Mouse (Mus musculus): ENCODE results near the gene Serinc5. TPM values are rescaled to one million over a fixed set of nuclear protein-coding genes. Genes with fewer than 3 reads are reported as not detected.
A peak's percentile ranks its signal among the peaks of the same experiment; 100 is the strongest.

Gene Serinc5
- polyA plus RNA-seq, 1 experiment from 2014 or later, result 21.5 TPM

- H3K4me3 ChIP-seq (ENCODE audit: low read depth, low read length), result no peak overlapping the region
- no peak for ATAC-seq (ENCODE audit: low read depth)
- no peaks in the 10 kb centered on the region for H3K27me3 ChIP-seq (ENCODE audit: control insufficient read depth, insufficient read depth, low read depth, low read length)
- no peaks in the 10 kb centered on the region for H3K9me3 ChIP-seq (replicated peaks; ENCODE audit: control insufficient read depth, low read length)
- WGBS (ENCODE audit: insufficient replicate concordance), result 19% methylated on average over 1 of the region's 1 CpGs
- peaks cover 23% of the 10 kb centered on the region for H3K36me3 ChIP-seq (ENCODE audit: control insufficient read depth, insufficient read depth)
- no peak overlapping the region for H3K4me2 ChIP-seq (ENCODE audit: low read depth, low read length)
- no peak overlapping the region for H3K9ac ChIP-seq (ENCODE audit: low read depth, low read length)
- no peaks in the 10 kb centered on the region for H3K4me1 ChIP-seq (ENCODE audit: control insufficient read depth, low read depth, low read length)
- H3K27ac ChIP-seq (ENCODE audit: low read length), result no peak overlapping the region
These were observed 99.5 kb downstream of the Serinc5 start for GRCm38 (mm10) chr13:92710361-92710760.

- Histone ChIP-seq H3K27me3 (ENCODE audit: control insufficient read depth, insufficient read depth, low read depth, low read length) (no peaks in the 10 kb centered on the region), H3K27ac (ENCODE audit: low read length) (no peak overlapping the region), H3K4me1 (ENCODE audit: control insufficient read depth, low read depth, low read length) (no peaks in the 10 kb centered on the region), H3K4me3 (ENCODE audit: low read depth, low read length) (no peak overlapping the region), H3K9me3 (replicated peaks; ENCODE audit: control insufficient read depth, low read length) (no peaks in the 10 kb centered on the region), H3K9ac (ENCODE audit: low read depth, low read length) (no peak overlapping the region), H3K36me3 (ENCODE audit: control insufficient read depth, insufficient read depth) (peaks cover 14% of the 10 kb centered on the region), H3K4me2 (ENCODE audit: low read depth, low read length) (no peak overlapping the region)
- no peak for ATAC-seq (ENCODE audit: low read depth)
- 88% methylated on average over 1 of the region's 1 CpGs for WGBS (ENCODE audit: insufficient replicate concordance)
These were observed 100.9 kb downstream of the Serinc5 start for GRCm38 (mm10) chr13:92711821-92712220.

- peaks cover 13% of the 10 kb centered on the region for H3K36me3 ChIP-seq (ENCODE audit: control insufficient read depth, insufficient read depth)
- H3K27ac ChIP-seq (ENCODE audit: low read length), result no peak overlapping the region
- no peaks in the 10 kb centered on the region for H3K9me3 ChIP-seq (replicated peaks; ENCODE audit: control insufficient read depth, low read length)
- H3K9ac ChIP-seq (ENCODE audit: low read depth, low read length), result no peak overlapping the region
- no peaks in the 10 kb centered on the region for H3K4me1 ChIP-seq (ENCODE audit: control insufficient read depth, low read depth, low read length)
- H3K4me3 ChIP-seq (ENCODE audit: low read depth, low read length), result no peak overlapping the region
- no peak overlapping the region for H3K4me2 ChIP-seq (ENCODE audit: low read depth, low read length)
- no peaks in the 10 kb centered on the region for H3K27me3 ChIP-seq (ENCODE audit: control insufficient read depth, insufficient read depth, low read depth, low read length)
- 46% methylated on average over 4 of the region's 4 CpGs for WGBS (ENCODE audit: insufficient replicate concordance)
- ATAC-seq (ENCODE audit: low read depth), result peak; percentile 30; the same call in 1 of the 2 replicates
These were observed 101.7 kb downstream of the Serinc5 start for GRCm38 (mm10) chr13:92712619-92713018.

GRCm38 (mm10) chr13:92717851-92718665 is 107.2 kb downstream of the Serinc5 start:
- Histone ChIP-seq H3K27me3 (ENCODE audit: control insufficient read depth, insufficient read depth, low read depth, low read length) (no peaks in the 10 kb centered on the region), H3K36me3 (ENCODE audit: control insufficient read depth, insufficient read depth) (no peaks in the 10 kb centered on the region), H3K9me3 (replicated peaks; ENCODE audit: control insufficient read depth, low read length) (no peaks in the 10 kb centered on the region), H3K4me2 (ENCODE audit: low read depth, low read length) (no peak overlapping the region), H3K27ac (ENCODE audit: low read length) (no peak overlapping the region), H3K9ac (ENCODE audit: low read depth, low read length) (no peak overlapping the region), H3K4me3 (ENCODE audit: low read depth, low read length) (no peak overlapping the region), H3K4me1 (ENCODE audit: control insufficient read depth, low read depth, low read length) (no peaks in the 10 kb centered on the region)
- WGBS (ENCODE audit: insufficient replicate concordance), result 65% methylated on average over 3 of the region's 3 CpGs
- ATAC-seq (ENCODE audit: low read depth), result no peak

GRCm38 (mm10) chr13:92721006-92721405 is 110.1 kb downstream of the Serinc5 start:
- Histone ChIP-seq H3K27ac (ENCODE audit: low read length) (no peak overlapping the region), H3K4me1 (ENCODE audit: control insufficient read depth, low read depth, low read length) (no peaks in the 10 kb centered on the region), H3K36me3 (ENCODE audit: control insufficient read depth, insufficient read depth) (no peaks in the 10 kb centered on the region), H3K4me2 (ENCODE audit: low read depth, low read length) (no peak overlapping the region), H3K9ac (ENCODE audit: low read depth, low read length) (no peak overlapping the region), H3K4me3 (ENCODE audit: low read depth, low read length) (no peak overlapping the region), H3K27me3 (ENCODE audit: control insufficient read depth, insufficient read depth, low read depth, low read length) (no peaks in the 10 kb centered on the region), H3K9me3 (replicated peaks; ENCODE audit: control insufficient read depth, low read length) (no peaks in the 10 kb centered on the region)
- WGBS (ENCODE audit: insufficient replicate concordance), result 64% methylated on average over 4 of the region's 4 CpGs
- no peak for ATAC-seq (ENCODE audit: low read depth)

GRCm38 (mm10) chr13:92722389-92722788 is 111.5 kb downstream of the Serinc5 start:
- Histone ChIP-seq H3K27ac (ENCODE audit: low read length) (no peak overlapping the region), H3K9ac (ENCODE audit: low read depth, low read length) (no peak overlapping the region), H3K4me1 (ENCODE audit: control insufficient read depth, low read depth, low read length) (no peaks in the 10 kb centered on the region), H3K36me3 (ENCODE audit: control insufficient read depth, insufficient read depth) (no peaks in the 10 kb centered on the region), H3K9me3 (replicated peaks; ENCODE audit: control insufficient read depth, low read length) (no peaks in the 10 kb centered on the region), H3K27me3 (ENCODE audit: control insufficient read depth, insufficient read depth, low read depth, low read length) (no peaks in the 10 kb centered on the region), H3K4me2 (ENCODE audit: low read depth, low read length) (no peak overlapping the region), H3K4me3 (ENCODE audit: low read depth, low read length) (no peak overlapping the region)
- 21% methylated on average over 5 of the region's 5 CpGs for WGBS (ENCODE audit: insufficient replicate concordance)
- ATAC-seq (ENCODE audit: low read depth), result peak; percentile 32; the same call in 1 of the 2 replicates

GRCm38 (mm10) chr13:92729811-92730210 is 118.9 kb downstream of the Serinc5 start:
- no peaks in the 10 kb centered on the region for H3K27me3 ChIP-seq (ENCODE audit: control insufficient read depth, insufficient read depth, low read depth, low read length)
- no peaks in the 10 kb centered on the region for H3K36me3 ChIP-seq (ENCODE audit: control insufficient read depth, insufficient read depth)
- H3K4me1 ChIP-seq (ENCODE audit: control insufficient read depth, low read depth, low read length), result peaks cover 3% of the 10 kb centered on the region; the same call in 1 of the 2 replicates
- H3K4me3 ChIP-seq (ENCODE audit: low read depth, low read length), result no peak overlapping the region
- 50% methylated on average over 13 of the region's 13 CpGs for WGBS (ENCODE audit: insufficient replicate concordance)
- H3K9ac ChIP-seq (ENCODE audit: low read depth, low read length), result no peak overlapping the region
- ATAC-seq (ENCODE audit: low read depth), result no peak
- H3K27ac ChIP-seq (ENCODE audit: low read length), result no peak overlapping the region
- H3K4me2 ChIP-seq (ENCODE audit: low read depth, low read length), result no peak overlapping the region
- H3K9me3 ChIP-seq (replicated peaks; ENCODE audit: control insufficient read depth, low read length), result no peaks in the 10 kb centered on the region

- no peaks in the 10 kb centered on the region for H3K36me3 ChIP-seq (ENCODE audit: control insufficient read depth, insufficient read depth)
- no peak overlapping the region for H3K9ac ChIP-seq (ENCODE audit: low read depth, low read length)
- no peak overlapping the region for H3K4me3 ChIP-seq (ENCODE audit: low read depth, low read length)
- no peak overlapping the region for H3K27ac ChIP-seq (ENCODE audit: low read length)
- H3K4me1 ChIP-seq (ENCODE audit: control insufficient read depth, low read depth, low read length), result peaks cover 3% of the 10 kb centered on the region; the same call in 1 of the 2 replicates
- 66% methylated on average over 6 of the region's 6 CpGs for WGBS (ENCODE audit: insufficient replicate concordance)
- no peaks in the 10 kb centered on the region for H3K9me3 ChIP-seq (replicated peaks; ENCODE audit: control insufficient read depth, low read length)
- no peak for ATAC-seq (ENCODE audit: low read depth)
- no peaks in the 10 kb centered on the region for H3K27me3 ChIP-seq (ENCODE audit: control insufficient read depth, insufficient read depth, low read depth, low read length)
- no peak overlapping the region for H3K4me2 ChIP-seq (ENCODE audit: low read depth, low read length)
These were observed 120.9 kb downstream of the Serinc5 start for GRCm38 (mm10) chr13:92731811-92732210.

- Histone ChIP-seq H3K4me1 (ENCODE audit: control insufficient read depth, low read depth, low read length) (peaks cover 3% of the 10 kb centered on the region; the same call in 1 of the 2 replicates), H3K36me3 (ENCODE audit: control insufficient read depth, insufficient read depth) (no peaks in the 10 kb centered on the region), H3K9ac (ENCODE audit: low read depth, low read length) (no peak overlapping the region), H3K4me2 (ENCODE audit: low read depth, low read length) (no peak overlapping the region), H3K9me3 (replicated peaks; ENCODE audit: control insufficient read depth, low read length) (no peaks in the 10 kb centered on the region), H3K4me3 (ENCODE audit: low read depth, low read length) (no peak overlapping the region), H3K27ac (ENCODE audit: low read length) (no peak overlapping the region), H3K27me3 (ENCODE audit: control insufficient read depth, insufficient read depth, low read depth, low read length) (no peaks in the 10 kb centered on the region)
- ATAC-seq (ENCODE audit: low read depth), result no peak
- 56% methylated on average over 5 of the region's 5 CpGs for WGBS (ENCODE audit: insufficient replicate concordance)
These were observed 121.9 kb downstream of the Serinc5 start for GRCm38 (mm10) chr13:92732836-92733235.

Data from liver, embryonic 16.5 days (tissue).